Mouse (Mus musculus) right cerebral cortex, postnatal 4 days (tissue): ENCODE measurements at regions not wholly inside any gene's neighbourhood (a gene's known extent, or its start where the extent isn't known, plus 50 kb on each side); places are given as distances from the start of the nearest gene placed in this dataset.

Source experiments
- DNase-seq: peaks from one replicate; pipeline ENCODE4 v3.0.0-alpha.2; 2022

GRCm38 (mm10) chr7:145034385-145034784 lies 94.7 kb upstream of the Ccnd1 start:
- no peak for DNase-seq

- no peak for DNase-seq
Measured at GRCm38 (mm10) chr7:145031275-145031674, 91.5 kb upstream of the Ccnd1 start.

GRCm38 (mm10) chr7:145030635-145031141 lies 91.0 kb upstream of the Ccnd1 start:
- peak; percentile 75 for DNase-seq

- no peak for DNase-seq
Measured at GRCm38 (mm10) chr7:145029622-145030021, 89.9 kb upstream of the Ccnd1 start.

GRCm38 (mm10) chr7:145029124-145029523 lies 89.4 kb upstream of the Ccnd1 start:
- DNase-seq: no peak

GRCm38 (mm10) chr7:145027061-145027460 lies 87.3 kb upstream of the Ccnd1 start:
- no peak for DNase-seq

GRCm38 (mm10) chr7:145026014-145026285 lies 86.2 kb upstream of the Ccnd1 start:
- no peak for DNase-seq

- no peak for DNase-seq
Measured at GRCm38 (mm10) chr7:145025186-145026013, 85.7 kb upstream of the Ccnd1 start.

- DNase-seq: no peak
Measured at GRCm38 (mm10) chr7:145024651-145025050, 84.9 kb upstream of the Ccnd1 start.

- DNase-seq: peak; percentile 10
Measured at GRCm38 (mm10) chr7:145019137-145019536, 79.4 kb upstream of the Ccnd1 start.

- no peak for DNase-seq
Measured at GRCm38 (mm10) chr7:145018149-145018548, 78.4 kb upstream of the Ccnd1 start.

- DNase-seq: no peak
Measured at GRCm38 (mm10) chr7:145015463-145016085, 75.8 kb upstream of the Ccnd1 start.

- DNase-seq: no peak
Measured at GRCm38 (mm10) chr7:145010757-145011156, 71.0 kb upstream of the Ccnd1 start.

- DNase-seq: no peak
Measured at GRCm38 (mm10) chr7:145010004-145010403, 70.3 kb upstream of the Ccnd1 start.

- no peak for DNase-seq
Measured at GRCm38 (mm10) chr7:145008662-145009333, 69.1 kb upstream of the Ccnd1 start.

- no peak for DNase-seq
Measured at GRCm38 (mm10) chr7:145007216-145007615, 67.5 kb upstream of the Ccnd1 start.

- DNase-seq: no peak
Measured at GRCm38 (mm10) chr7:145001503-145002084, 61.9 kb upstream of the Ccnd1 start.

- DNase-seq: no peak
Measured at GRCm38 (mm10) chr7:144999741-145000140, 60.0 kb upstream of the Ccnd1 start.

- DNase-seq: no peak
Measured at GRCm38 (mm10) chr7:144996847-144997246, 57.1 kb upstream of the Ccnd1 start.

- DNase-seq: no peak
Measured at GRCm38 (mm10) chr7:144994229-144994628, 54.5 kb upstream of the Ccnd1 start.

GRCm38 (mm10) chr7:144993566-144993965 lies 53.8 kb upstream of the Ccnd1 start:
- no peak for DNase-seq

- DNase-seq: no peak
Measured at GRCm38 (mm10) chr7:144991760-144992159, 52.0 kb upstream of the Ccnd1 start.
